Mouse (Mus musculus) liver, embryonic 16.5 days (tissue): ENCODE data around the gene Map3k12. TPM values are rescaled to one million over a fixed set of nuclear protein-coding genes. Genes with fewer than 3 reads are reported as not detected.

Experiments
- ATAC-seq: fragments of 200-750 bp; cut with Nextera tagmentation; 2 replicates; pipeline ENCODE4 v1.8.0; 2017; ENCODE audit warnings: low read depth, mild to moderate bottlenecking, moderate number of reproducible peaks, moderate library complexity
- H3K27ac ChIP-seq: fragments of 300-500 bp; sonication (generic); 2 replicates; pipeline ENCODE4 v1.5.1; 2014; ENCODE audit warnings: mild to moderate bottlenecking, low read length
- H3K27me3 ChIP-seq: fragments of 300-500 bp; sonication (generic); 2 replicates; pipeline ENCODE4 v1.6.1; 2014; ENCODE audit warnings: low read depth, low read length, mixed read lengths; ENCODE audit not compliant: control insufficient read depth, insufficient read depth
- H3K36me3 ChIP-seq: fragments of 300-500 bp; sonication (generic); 2 replicates; pipeline ENCODE4 v1.6.1; 2014; ENCODE audit warnings: mild to moderate bottlenecking; ENCODE audit not compliant: control insufficient read depth, insufficient read depth
- H3K4me1 ChIP-seq: fragments of 300-500 bp; sonication (generic); 2 replicates; pipeline ENCODE4 v1.6.1; 2014; ENCODE audit warnings: low read depth, low read length, mixed read lengths; ENCODE audit not compliant: control insufficient read depth
- H3K4me2 ChIP-seq: fragments of 300-500 bp; sonication (generic); 2 replicates; pipeline ENCODE4 v1.6.1; 2014; ENCODE audit warnings: low read depth, low read length, mixed read lengths
- H3K4me3 ChIP-seq: fragments of 300-500 bp; sonication (generic); 2 replicates; pipeline ENCODE4 v1.5.1; 2014; ENCODE audit warnings: low read depth, mild to moderate bottlenecking, low read length
- H3K9ac ChIP-seq: fragments of 300-500 bp; sonication (generic); 2 replicates; pipeline ENCODE4 v1.6.1; 2014; ENCODE audit warnings: low read depth, low read length
- H3K9me3 ChIP-seq: fragments of 300-500 bp; sonication (generic); replicated peaks from 2 replicates; pipeline ENCODE4 v1.6.1; 2016; ENCODE audit warnings: low read length; ENCODE audit not compliant: control insufficient read depth
- WGBS: fragments of 180-500 bp; shearing (Covaris S2); extraction: QIAGEN DNeasy Blood & Tissue Kit; methylation state at CpG from one replicate; pipeline ENCODE4 v1.1.7; 2014; ENCODE audit not compliant: insufficient replicate concordance; 5-methylcytosine and 5-hydroxymethylcytosine counted together
- polyA plus RNA-seq: library from polyadenylated mRNA; unstranded; fragments of >200 nt; fragmentation: Nextera tagmentation; extraction: Ambion mirVana; gene quantifications from 2 replicates; pipeline ENCODE4 v1.2.1, GENCODE M21; 2015

Gene Map3k12
- 1.4 and 2.0 TPM in 2 replicates for polyA plus RNA-seq

- H3K9me3 ChIP-seq = no peaks in the 10 kb centered on the region
- H3K4me2 ChIP-seq = peak within 1 kb of the TSS; percentile 98
- H3K27ac ChIP-seq = peak within 1 kb of the TSS; percentile 76
- WGBS = under 1% methylated on average over 38 of the region's 43 CpGs
- peak within 1 kb of the TSS; percentile 69 for H3K9ac ChIP-seq
- no peaks in the 10 kb centered on the region for H3K36me3 ChIP-seq
- H3K4me3 ChIP-seq = peak within 1 kb of the TSS; percentile 78
- H3K4me1 ChIP-seq = peaks cover 29% of the 10 kb centered on the region
- ATAC-seq = no peak
- H3K27me3 ChIP-seq = peaks cover 3% of the 10 kb centered on the region; the same call in 1 of the 2 replicates
Observed at GRCm38 (mm10) chr15:102516728-102517404, at the start of gene Map3k12. Map3k12 (minus strand) TSS chr15:102517064.

- Histone ChIP-seq H3K27me3 (no peaks in the 10 kb centered on the region), H3K4me3 (no peak overlapping the region), H3K9me3 (no peaks in the 10 kb centered on the region), H3K4me1 (no peaks in the 10 kb centered on the region), H3K9ac (no peak overlapping the region), H3K4me2 (no peak overlapping the region), H3K36me3 (no peaks in the 10 kb centered on the region; the same call in 1 of the 2 replicates), H3K27ac (no peak overlapping the region)
- 79% methylated on average over 5 of the region's 5 CpGs for WGBS
- no peak for ATAC-seq
Observed at GRCm38 (mm10) chr15:102563681-102564080, 46.8 kb upstream of the Map3k12 start.

- H3K4me1 ChIP-seq = no peaks in the 10 kb centered on the region
- H3K9ac ChIP-seq = no peak overlapping the region
- H3K4me3 ChIP-seq = no peak overlapping the region
- no peak for ATAC-seq
- WGBS = 79% methylated on average over 3 of the region's 3 CpGs
- H3K27ac ChIP-seq = no peak overlapping the region
- no peak overlapping the region for H3K4me2 ChIP-seq
- no peaks in the 10 kb centered on the region for H3K27me3 ChIP-seq
- no peaks in the 10 kb centered on the region; the same call in 1 of the 2 replicates for H3K36me3 ChIP-seq
- no peaks in the 10 kb centered on the region for H3K9me3 ChIP-seq
Observed at GRCm38 (mm10) chr15:102563061-102563460, 46.2 kb upstream of the Map3k12 start.

- Histone ChIP-seq H3K4me1 (no peaks in the 10 kb centered on the region), H3K27ac (no peak overlapping the region), H3K36me3 (no peaks in the 10 kb centered on the region; the same call in 1 of the 2 replicates), H3K4me3 (no peak overlapping the region), H3K9me3 (no peaks in the 10 kb centered on the region), H3K9ac (no peak overlapping the region), H3K27me3 (no peaks in the 10 kb centered on the region), H3K4me2 (no peak overlapping the region)
- ATAC-seq = no peak
- 77% methylated on average over 1 of the region's 1 CpGs for WGBS
Observed at GRCm38 (mm10) chr15:102562491-102562890, 45.6 kb upstream of the Map3k12 start.

- H3K27ac ChIP-seq = no peak overlapping the region
- ATAC-seq = no peak
- no peaks in the 10 kb centered on the region for H3K4me1 ChIP-seq
- no peaks in the 10 kb centered on the region for H3K27me3 ChIP-seq
- no peak overlapping the region for H3K9ac ChIP-seq
- no peak overlapping the region for H3K4me3 ChIP-seq
- H3K36me3 ChIP-seq = peaks cover 12% of the 10 kb centered on the region
- no peak overlapping the region for H3K4me2 ChIP-seq
- no peaks in the 10 kb centered on the region for H3K9me3 ChIP-seq
Observed at GRCm38 (mm10) chr15:102557580-102557979, 40.7 kb upstream of the Map3k12 start.

- ATAC-seq = no peak
- peaks cover 18% of the 10 kb centered on the region for H3K36me3 ChIP-seq
Observed at GRCm38 (mm10) chr15:102555581-102555980, 38.7 kb upstream of the Map3k12 start.

GRCm38 (mm10) chr15:102552599-102552998, 35.7 kb upstream of the Map3k12 start:
- peaks cover 18% of the 10 kb centered on the region for H3K36me3 ChIP-seq
- no peak overlapping the region for H3K27ac ChIP-seq
- no peaks in the 10 kb centered on the region for H3K27me3 ChIP-seq
- no peaks in the 10 kb centered on the region for H3K4me1 ChIP-seq
- no peak overlapping the region for H3K4me2 ChIP-seq
- ATAC-seq = no peak
- no peak overlapping the region for H3K9ac ChIP-seq
- H3K4me3 ChIP-seq = no peak overlapping the region
- H3K9me3 ChIP-seq = no peaks in the 10 kb centered on the region
- WGBS = 77% methylated on average over 5 of the region's 5 CpGs

More at GRCm38 (mm10) chr15:102555581-102555980, 38.7 kb upstream of the Map3k12 start:
- 80% methylated on average over 1 of the region's 1 CpGs for WGBS
- no peak overlapping the region for H3K27ac ChIP-seq
- no peaks in the 10 kb centered on the region for H3K9me3 ChIP-seq
- no peak overlapping the region for H3K4me2 ChIP-seq
- no peaks in the 10 kb centered on the region for H3K4me1 ChIP-seq
- H3K4me3 ChIP-seq = no peak overlapping the region
- no peaks in the 10 kb centered on the region for H3K27me3 ChIP-seq
- H3K9ac ChIP-seq = no peak overlapping the region

- H3K4me3 ChIP-seq = no peak overlapping the region
- H3K27ac ChIP-seq = no peak overlapping the region
- no peaks in the 10 kb centered on the region for H3K9me3 ChIP-seq
- H3K27me3 ChIP-seq = no peaks in the 10 kb centered on the region
- ATAC-seq = no peak
- peaks cover 21% of the 10 kb centered on the region for H3K36me3 ChIP-seq
- no peak overlapping the region for H3K4me2 ChIP-seq
- WGBS = 89% methylated on average over 3 of the region's 3 CpGs
- no peaks in the 10 kb centered on the region for H3K4me1 ChIP-seq
- no peak overlapping the region for H3K9ac ChIP-seq
Observed at GRCm38 (mm10) chr15:102547478-102547877, 30.6 kb upstream of the Map3k12 start.

- no peaks in the 10 kb centered on the region for H3K9me3 ChIP-seq
- no peak overlapping the region for H3K4me2 ChIP-seq
- no peak for ATAC-seq
- peaks cover 21% of the 10 kb centered on the region for H3K36me3 ChIP-seq
- H3K27ac ChIP-seq = no peak overlapping the region
- H3K4me1 ChIP-seq = no peaks in the 10 kb centered on the region
- no peaks in the 10 kb centered on the region for H3K27me3 ChIP-seq
- no peak overlapping the region for H3K4me3 ChIP-seq
- H3K9ac ChIP-seq = no peak overlapping the region
- WGBS = 87% methylated on average over 3 of the region's 3 CpGs
Observed at GRCm38 (mm10) chr15:102546677-102547427, 30.0 kb upstream of the Map3k12 start.
